29 mouse cellular contexts compared by ENCODE assay signal in the genomic region with DNA sequence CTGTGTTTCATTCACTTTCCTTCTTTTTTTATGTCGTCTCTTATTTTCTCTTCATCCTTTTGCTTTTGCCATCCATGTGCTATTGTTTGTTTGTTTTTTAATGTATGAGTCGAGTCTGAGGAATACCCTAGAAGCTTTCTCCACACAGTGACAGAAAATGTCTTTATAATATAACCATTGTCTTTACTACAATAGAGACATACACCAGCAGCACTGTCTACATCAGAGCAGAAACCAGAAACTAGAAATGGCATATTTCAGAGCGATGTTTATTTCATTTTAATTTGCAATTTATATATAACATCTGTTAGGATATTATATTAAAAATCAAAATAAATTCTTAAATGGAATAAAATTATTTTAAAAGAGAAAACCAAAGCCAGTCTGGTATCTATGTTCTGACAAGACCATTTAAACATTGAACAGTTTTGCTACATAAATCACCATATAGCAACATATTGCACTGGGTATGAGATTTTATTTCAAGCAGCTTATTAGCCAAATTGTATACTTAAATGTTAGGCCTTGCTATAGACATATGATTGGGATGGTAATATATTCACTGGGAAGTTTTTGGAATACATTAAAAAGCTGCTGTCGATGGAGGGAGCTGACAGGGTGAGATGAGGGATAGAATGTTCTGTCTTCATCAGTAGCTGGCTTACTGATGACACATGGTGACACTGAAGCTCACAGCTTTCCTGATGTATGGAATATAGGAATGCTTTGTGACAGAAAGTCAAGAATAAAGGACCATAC.
"Had no signal": no experiment of that assay in that cellular context is flagged by ENCODE, and none has a peak within 500 bp of the region (broad histone marks: within the 10 kb centered on the region; RNA-seq: fewer than 3 reads in every experiment).

No protein-coding gene starts in this region.

- H3K4me2 ChIP-seq: heart, embryonic 11.5 days; heart, embryonic 13.5 days; heart, embryonic 15.5 days; hindbrain, embryonic 13.5 days; hindbrain, embryonic 15.5 days; kidney, embryonic 15.5 days; limb, embryonic 12.5 days; liver, embryonic 11.5 days; liver, embryonic 13.5 days; liver, embryonic 15.5 days had no signal

- H3K27ac ChIP-seq: gastrocnemius, adult 2 months; heart, adult 2 months; heart, embryonic 13.5 days; heart, embryonic 15.5 days; hindbrain, embryonic 13.5 days; hindbrain, embryonic 15.5 days; hindbrain, postnatal 0 days; kidney, embryonic 15.5 days; layer of hippocampus, adult 2 months; left cerebral cortex, adult 2 months; limb, embryonic 10.5 days; limb, embryonic 12.5 days; liver, embryonic 13.5 days; liver, embryonic 15.5 days had no signal

- H3K4me3 ChIP-seq: gastrocnemius, adult 2 months; heart, adult 2 months; heart, embryonic 13.5 days; heart, embryonic 15.5 days; hindbrain, embryonic 13.5 days; hindbrain, embryonic 15.5 days; kidney, embryonic 15.5 days; layer of hippocampus, adult 2 months; left cerebral cortex, adult 2 months; limb, embryonic 10.5 days; limb, embryonic 12.5 days; liver, embryonic 13.5 days; liver, embryonic 15.5 days had no signal

- H3K36me3 ChIP-seq: heart, embryonic 13.5 days; heart, embryonic 15.5 days; hindbrain, embryonic 13.5 days; hindbrain, embryonic 15.5 days; kidney, embryonic 15.5 days; limb, embryonic 10.5 days; limb, embryonic 12.5 days; liver, embryonic 13.5 days; liver, embryonic 15.5 days had no signal

- H3K4me1 ChIP-seq: heart, embryonic 13.5 days; heart, embryonic 15.5 days; hindbrain, embryonic 13.5 days; hindbrain, embryonic 15.5 days; kidney, embryonic 15.5 days; limb, embryonic 10.5 days; limb, embryonic 12.5 days; liver, embryonic 13.5 days; liver, embryonic 15.5 days had no signal

- DNase-seq: gastrocnemius, adult 2 months; gastrocnemius, postnatal 10 days; gastrocnemius, postnatal 25 days; heart, adult 11 months; heart, adult 2 months; heart, postnatal 14 days; heart, postnatal 36 days; kidney, adult 11 months; kidney, adult 2 months; kidney, adult 9 months; kidney, postnatal 10 days; kidney, postnatal 25 days; kidney, postnatal 4 days; liver; liver, embryonic 13.5 days had no signal

- ATAC-seq: hindbrain, postnatal 0 days; intestine, embryonic 16.5 days had no signal

- H3K27me3 ChIP-seq: heart, embryonic 13.5 days; heart, embryonic 15.5 days; hindbrain, embryonic 13.5 days; hindbrain, embryonic 15.5 days; kidney, embryonic 15.5 days; limb, embryonic 12.5 days; liver, embryonic 13.5 days; liver, embryonic 15.5 days had no signal

- H3K9me3 ChIP-seq: heart, embryonic 13.5 days; heart, embryonic 15.5 days; hindbrain, embryonic 13.5 days; hindbrain, embryonic 15.5 days; kidney, embryonic 15.5 days; limb, embryonic 10.5 days; limb, embryonic 12.5 days; liver, embryonic 13.5 days; liver, embryonic 15.5 days had no signal

- H3K9ac ChIP-seq: heart, embryonic 13.5 days; heart, embryonic 15.5 days; hindbrain, embryonic 13.5 days; hindbrain, embryonic 15.5 days; kidney, embryonic 15.5 days; limb, embryonic 12.5 days; liver, embryonic 13.5 days; liver, embryonic 15.5 days had no signal
